Mouse (Mus musculus) T-helper 17 cell (primary cell): Measurements from ENCODE around the gene Sf3a3.

Experiments
- in situ Hi-C, 2 experiments: fragments of 300-600 bp; cut with MboI, MseI; formaldehyde crosslinking; loops; 1 replicate in 1 of 2; 2 replicates in 1 of 2; pipeline ENCODE4 v1.15.1; 2025; ENCODE audit warnings: high pct_unique_total_duplicates in 2 of 2

Sf3a3 gene

DNA sequence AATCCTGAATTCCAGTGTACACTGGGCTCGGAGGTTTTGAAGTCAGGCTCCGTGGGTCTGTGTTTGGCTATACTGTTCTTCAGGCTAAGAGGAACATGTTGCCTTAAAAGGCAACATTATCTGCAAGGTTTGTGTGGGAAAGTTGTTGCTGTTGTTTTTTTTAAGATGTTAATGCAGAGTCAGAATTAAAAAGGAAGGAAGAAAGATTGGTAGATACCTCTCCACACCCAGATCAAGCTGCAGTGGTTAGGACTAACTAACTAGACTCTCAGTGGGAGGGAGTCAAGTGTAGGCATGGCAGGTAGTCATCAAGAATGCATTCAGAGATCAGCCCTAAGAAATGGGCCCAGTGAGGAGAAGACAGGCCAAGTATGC, 52.0 kb downstream of the Sf3a3 start:
- in situ Hi-C loops: loop anchor here in 1 of 2 experiments (10.0 to 25.0 kb wide), 2 partner anchors 1354 to 1878 kb away; no protein-coding TSS in a partner anchor

DNA sequence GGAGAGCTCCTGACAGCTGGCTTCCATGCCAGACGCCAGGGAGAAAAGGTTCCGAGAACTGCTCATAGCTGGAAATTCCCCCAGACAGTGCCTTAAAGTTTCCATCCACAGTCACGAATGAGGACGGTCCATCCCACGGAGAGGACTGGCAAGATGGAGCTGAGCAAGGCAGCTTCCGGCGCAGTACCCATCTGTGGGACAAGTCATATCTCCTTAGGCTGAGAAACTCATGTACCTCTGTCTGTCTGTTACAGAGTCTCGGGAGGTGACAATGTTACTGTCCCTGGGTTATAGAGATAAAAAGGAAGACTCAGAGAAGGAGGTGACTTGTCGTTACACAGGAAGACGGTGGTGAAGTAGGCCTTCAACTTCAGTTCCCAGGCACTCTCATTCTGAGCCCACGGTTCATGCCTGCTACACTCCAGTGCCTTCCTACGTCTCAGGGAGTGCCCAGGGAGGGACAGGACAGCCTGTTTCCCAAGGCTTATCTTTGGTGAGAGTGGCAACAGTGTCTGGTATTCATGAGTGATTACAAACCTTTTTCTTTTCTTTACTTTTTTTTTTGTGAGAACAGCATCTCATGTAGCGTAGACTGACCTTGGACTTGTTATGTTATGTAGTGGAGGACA, 54.5 kb downstream of the Sf3a3 start:
- in situ Hi-C loops: loop anchor here in 1 of 2 experiments (10.0 to 25.0 kb wide), 2 partner anchors 1357 to 1876 kb away; no protein-coding TSS in a partner anchor

DNA sequence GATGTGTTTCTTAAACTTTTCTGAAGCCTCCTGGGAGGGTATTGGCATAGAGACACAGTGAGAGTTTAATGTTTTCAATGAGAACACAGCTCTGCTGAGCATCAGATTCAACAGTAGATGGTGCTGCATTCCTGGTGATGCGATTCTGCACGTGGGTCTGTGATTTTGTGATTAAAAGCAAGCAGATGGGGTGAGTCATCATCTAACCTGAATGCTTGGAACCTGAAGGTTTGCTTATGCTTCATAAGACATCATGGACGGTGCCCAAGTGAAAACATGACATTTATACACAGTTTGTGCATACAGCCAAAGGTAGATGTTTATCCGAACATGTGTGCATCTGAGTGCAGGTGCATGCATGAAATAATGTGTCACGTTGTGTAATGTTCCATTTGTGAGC, 56.0 kb downstream of the Sf3a3 start:
- in situ Hi-C loops: loop anchor here in 1 of 2 experiments (25.0 kb wide), 1 partner anchor 1358 kb away; no protein-coding TSS in a partner anchor

DNA sequence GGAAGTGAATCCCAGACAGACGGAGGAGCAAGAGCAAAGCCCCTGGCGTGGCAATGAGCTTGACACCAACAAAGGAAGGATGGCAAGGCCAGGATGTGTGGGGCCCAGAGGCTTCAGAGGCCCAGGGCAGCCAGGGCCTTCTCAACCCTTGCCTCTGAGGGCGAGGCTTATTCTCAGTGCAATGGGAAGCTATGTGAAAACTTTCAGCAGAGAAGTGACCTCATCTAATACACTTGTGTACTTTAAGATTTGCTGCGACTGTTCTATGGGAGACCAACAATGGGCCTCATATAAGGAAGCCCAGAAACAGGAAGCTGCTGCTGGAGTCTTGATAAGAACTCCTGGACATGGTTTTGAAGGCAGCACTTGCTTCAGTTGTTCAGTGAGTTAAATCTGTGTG, 57.5 kb downstream of the Sf3a3 start:
- in situ Hi-C loops: loop anchor here in 1 of 2 experiments (25.0 kb wide), 1 partner anchor 1360 kb away; no protein-coding TSS in a partner anchor

DNA sequence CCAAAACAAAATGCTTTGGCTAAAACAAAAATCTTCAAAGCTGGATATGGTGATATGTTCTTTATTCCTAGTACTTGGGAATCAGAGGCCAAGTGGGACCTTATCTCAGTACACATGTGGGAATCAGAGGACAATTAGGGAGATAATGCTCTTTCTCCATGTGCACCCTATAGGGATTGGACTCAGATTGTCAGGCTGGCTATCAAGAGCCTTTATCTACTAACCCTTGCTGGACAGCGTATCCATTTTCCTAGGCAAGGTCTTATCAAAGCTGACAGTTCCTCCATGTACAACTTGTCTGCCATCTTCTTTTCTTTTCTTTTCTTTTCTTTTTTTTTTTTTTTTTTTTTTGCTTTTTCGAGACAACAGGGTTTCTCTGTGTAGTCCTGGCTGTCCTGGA, 58.9 kb downstream of the Sf3a3 start:
- in situ Hi-C loops: loop anchor here in 1 of 2 experiments (25.0 kb wide), 1 partner anchor 1361 kb away; no protein-coding TSS in a partner anchor

DNA sequence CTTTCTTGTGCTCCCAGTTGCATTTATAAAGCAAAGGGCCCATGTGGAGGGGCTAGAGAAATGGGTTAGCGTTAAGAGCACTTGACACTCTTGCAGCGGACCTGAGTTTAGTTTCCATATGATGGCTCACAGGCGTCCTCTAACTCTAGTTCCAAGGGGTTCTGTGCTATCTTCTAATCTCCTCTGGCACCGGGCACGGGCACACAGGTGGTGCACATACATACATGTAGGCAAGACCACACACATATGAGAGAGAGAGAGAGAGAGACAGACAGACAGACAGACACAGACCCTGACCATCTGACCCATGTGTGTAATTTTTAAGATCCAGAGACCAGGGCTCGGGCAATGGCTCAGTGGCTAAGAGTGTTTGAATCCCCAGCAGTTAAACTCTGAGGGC, 59.4 kb downstream of the Sf3a3 start:
- in situ Hi-C loops: loop anchor here in 1 of 2 experiments (25.0 kb wide), 1 partner anchor 1362 kb away; no protein-coding TSS in a partner anchor

DNA sequence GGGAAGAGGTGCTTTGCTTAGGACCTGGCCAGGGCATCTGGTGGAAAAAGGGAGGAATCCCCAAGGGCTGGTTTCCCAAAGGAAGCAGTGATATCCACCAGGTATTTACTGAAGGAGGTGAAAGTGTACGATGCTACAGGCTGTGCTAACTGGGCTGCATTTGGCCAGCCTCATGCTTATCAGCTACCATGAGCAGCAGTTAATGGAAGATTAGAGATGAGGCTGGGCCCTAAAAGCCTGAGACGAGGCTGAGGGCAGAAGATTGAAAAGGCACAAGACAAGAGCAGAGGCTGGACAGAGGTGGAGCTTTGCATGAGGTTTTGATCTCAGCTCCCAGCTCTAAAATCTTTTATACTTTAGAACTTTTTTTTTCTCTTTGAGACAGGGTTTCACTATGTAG, 59.9 kb downstream of the Sf3a3 start:
- in situ Hi-C loops: loop anchor here in 1 of 2 experiments (25.0 kb wide), 1 partner anchor 1362 kb away; no protein-coding TSS in a partner anchor

DNA sequence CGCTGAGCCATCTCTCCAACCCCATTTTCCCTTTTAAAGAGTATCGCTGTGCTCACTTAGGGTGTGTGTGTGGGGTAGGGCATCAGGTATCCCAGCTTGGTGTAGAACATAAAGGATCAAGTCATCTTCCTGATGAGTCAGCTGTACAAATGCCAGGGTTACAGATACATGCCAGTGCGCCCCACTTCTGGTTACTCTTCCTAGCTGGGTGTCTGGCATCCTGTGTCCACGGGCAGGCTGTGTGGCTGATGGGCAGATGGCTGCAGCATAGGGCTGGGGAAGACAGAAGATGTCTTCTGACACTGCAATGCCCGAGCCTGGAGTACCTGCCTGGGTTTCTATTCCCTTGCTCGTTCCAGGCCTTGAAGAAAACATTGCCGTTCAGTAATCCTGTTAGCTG, 66.8 kb downstream of the Sf3a3 start:
- in situ Hi-C loops: no loop called here
